Mouse (Mus musculus) kidney, embryonic 16.5 days (tissue): Measurements from ENCODE around the gene Zpr1. TPM values are rescaled to one million over a fixed set of nuclear protein-coding genes. Genes with fewer than 3 reads are reported as not detected.

Experiments used
- ATAC-seq: fragments of 200-750 bp; cut with Nextera tagmentation; 2 replicates; pipeline ENCODE4 v1.8.0; 2017; ENCODE audit warnings: moderate TSS enrichment; ENCODE audit not compliant: low FRiP score, low TSS enrichment
- H3K27ac ChIP-seq: fragments of 300-500 bp; sonication (generic); 2 replicates; pipeline ENCODE4 v1.5.1; 2014; ENCODE audit warnings: low read length
- H3K27me3 ChIP-seq: fragments of 300-500 bp; sonication (generic); 2 replicates; pipeline ENCODE4 v1.6.1; 2014; ENCODE audit warnings: low read length, control low read depth, mixed read lengths; ENCODE audit not compliant: insufficient read depth
- H3K36me3 ChIP-seq: fragments of 300-500 bp; sonication (generic); 2 replicates; pipeline ENCODE4 v1.6.1; 2014; ENCODE audit warnings: low read length, control low read depth, mixed read lengths; ENCODE audit not compliant: insufficient read depth
- H3K4me1 ChIP-seq: fragments of 300-500 bp; sonication (generic); 2 replicates; pipeline ENCODE4 v1.6.1; 2014; ENCODE audit warnings: low read length, control low read depth, mixed read lengths; ENCODE audit not compliant: insufficient read depth
- H3K4me2 ChIP-seq: fragments of 300-500 bp; sonication (generic); replicated peaks from 2 replicates; pipeline ENCODE4 v1.6.1; 2014; ENCODE audit warnings: low read depth, low read length
- H3K4me3 ChIP-seq: fragments of 300-500 bp; sonication (generic); 2 replicates; pipeline ENCODE4 v1.5.1; 2014; ENCODE audit warnings: mild to moderate bottlenecking, low read length
- H3K9ac ChIP-seq: fragments of 300-500 bp; sonication (generic); replicated peaks from 2 replicates; pipeline ENCODE4 v1.6.1; 2014; ENCODE audit warnings: low read length
- H3K9me3 ChIP-seq: fragments of 300-500 bp; sonication (generic); 2 replicates; pipeline ENCODE4 v1.6.1; 2016; ENCODE audit warnings: low read length, control low read depth
- WGBS: fragments of 180-500 bp; shearing (Covaris S2); extraction: QIAGEN DNeasy Blood & Tissue Kit; methylation state at CpG from one replicate; pipeline ENCODE4 v1.1.7; 2014; 5-methylcytosine and 5-hydroxymethylcytosine counted together
- polyA plus RNA-seq: library from polyadenylated mRNA; unstranded; fragments of >200 nt; fragmentation: Nextera tagmentation; extraction: Ambion mirVana; gene quantifications from 2 replicates; pipeline ENCODE4 v1.2.1, GENCODE M21; 2015

The Zpr1 gene
- polyA plus RNA-seq, 1 experiment from 2014 or later = 61.9 TPM

- Histone ChIP-seq H3K4me1 (peaks cover 15% of the 10 kb centered on the region), H3K4me2 (no peak overlapping the region), H3K36me3 (no peaks in the 10 kb centered on the region), H3K9ac (no peak overlapping the region), H3K27ac (no peak overlapping the region), H3K9me3 (no peaks in the 10 kb centered on the region), H3K27me3 (no peaks in the 10 kb centered on the region), H3K4me3 (no peak overlapping the region)
- WGBS = 91% methylated on average over 11 of the region's 11 CpGs
- ATAC-seq = no peak
These were observed 54.0 kb downstream of the Zpr1 start for GRCm38 (mm10) chr9:46326694-46327405.

- Histone ChIP-seq H3K9me3 (no peaks in the 10 kb centered on the region), H3K4me3 (peak overlapping the region; percentile 38; the same call in 1 of the 2 replicates), H3K4me1 (peaks cover 15% of the 10 kb centered on the region), H3K4me2 (peak overlapping the region; percentile 66), H3K27ac (no peak overlapping the region), H3K27me3 (no peaks in the 10 kb centered on the region), H3K9ac (peak overlapping the region; percentile 66; the same call in 1 of the 2 replicates), H3K36me3 (no peaks in the 10 kb centered on the region)
- 68% methylated on average over 25 of the region's 25 CpGs for WGBS
- ATAC-seq = no peak
These were observed 55.1 kb downstream of the Zpr1 start for GRCm38 (mm10) chr9:46327706-46328571.

GRCm38 (mm10) chr9:46328572-46329249 is 55.8 kb downstream of the Zpr1 start:
- Histone ChIP-seq H3K4me2 (peak overlapping the region; percentile 66), H3K27ac (peak overlapping the region; percentile 50), H3K36me3 (no peaks in the 10 kb centered on the region), H3K9me3 (no peaks in the 10 kb centered on the region), H3K4me3 (peak overlapping the region; percentile 38), H3K9ac (peak overlapping the region; percentile 66), H3K4me1 (peaks cover 15% of the 10 kb centered on the region), H3K27me3 (no peaks in the 10 kb centered on the region)
- WGBS = 5% methylated on average over 30 of the region's 30 CpGs
- ATAC-seq = peak; percentile 58; the same call in 1 of the 2 replicates

- H3K4me3 ChIP-seq = peak overlapping the region; percentile 38
- no peaks in the 10 kb centered on the region for H3K9me3 ChIP-seq
- peaks cover 15% of the 10 kb centered on the region for H3K4me1 ChIP-seq
- 5% methylated on average over 19 of the region's 19 CpGs for WGBS
- H3K9ac ChIP-seq = peak overlapping the region; percentile 66
- peak overlapping the region; percentile 66 for H3K4me2 ChIP-seq
- no peaks in the 10 kb centered on the region for H3K36me3 ChIP-seq
- ATAC-seq = peak; percentile 66; the same call in 1 of the 2 replicates
- H3K27ac ChIP-seq = peak overlapping the region; percentile 50
- H3K27me3 ChIP-seq = peaks cover 2% of the 10 kb centered on the region; the same call in 1 of the 2 replicates
These were observed 56.4 kb downstream of the Zpr1 start for GRCm38 (mm10) chr9:46329250-46329648.

- Histone ChIP-seq H3K4me2 (no peak overlapping the region), H3K36me3 (no peaks in the 10 kb centered on the region), H3K9me3 (no peaks in the 10 kb centered on the region), H3K27me3 (peaks cover 5% of the 10 kb centered on the region; the same call in 1 of the 2 replicates), H3K9ac (no peak overlapping the region), H3K4me1 (peaks cover 15% of the 10 kb centered on the region), H3K27ac (no peak overlapping the region), H3K4me3 (no peak overlapping the region)
- no peak for ATAC-seq
- WGBS = 28% methylated on average over 24 of the region's 24 CpGs
These were observed 57.1 kb downstream of the Zpr1 start for GRCm38 (mm10) chr9:46329801-46330585.

- no peaks in the 10 kb centered on the region for H3K36me3 ChIP-seq
- H3K27me3 ChIP-seq = peaks cover 7% of the 10 kb centered on the region; the same call in 1 of the 2 replicates
- H3K4me1 ChIP-seq = peaks cover 15% of the 10 kb centered on the region
- H3K9me3 ChIP-seq = no peaks in the 10 kb centered on the region
- no peak overlapping the region for H3K4me3 ChIP-seq
- no peak overlapping the region for H3K9ac ChIP-seq
- WGBS = 60% methylated on average over 6 of the region's 6 CpGs
- no peak overlapping the region for H3K27ac ChIP-seq
- H3K4me2 ChIP-seq = no peak overlapping the region
- no peak for ATAC-seq
These were observed 57.7 kb downstream of the Zpr1 start for GRCm38 (mm10) chr9:46330586-46330895.

- H3K9ac ChIP-seq = no peak overlapping the region
- H3K4me2 ChIP-seq = no peak overlapping the region
- WGBS = 94% methylated on average over 1 of the region's 1 CpGs
- H3K27me3 ChIP-seq = peaks cover 7% of the 10 kb centered on the region; the same call in 1 of the 2 replicates
- no peak overlapping the region for H3K4me3 ChIP-seq
- no peaks in the 10 kb centered on the region for H3K9me3 ChIP-seq
- no peak for ATAC-seq
- peaks cover 15% of the 10 kb centered on the region for H3K4me1 ChIP-seq
- no peak overlapping the region for H3K27ac ChIP-seq
- no peaks in the 10 kb centered on the region for H3K36me3 ChIP-seq
These were observed 58.4 kb downstream of the Zpr1 start for GRCm38 (mm10) chr9:46331301-46331700.
